Mouse (Mus musculus): Measurements from ENCODE around the gene Psmd9. TPM values are rescaled to one million over a fixed set of nuclear protein-coding genes. Genes with fewer than 3 reads are reported as not detected.

Psmd9 gene
- polyA plus RNA-seq, 1 experiment from 2014 or later = 68.3 TPM

GRCm38 (mm10) chr5:123256841-123257755 is 87.9 kb downstream of the Psmd9 start:
- Histone ChIP-seq H3K9me3 (ENCODE audit: control insufficient read depth, low read length) (no peaks in the 10 kb centered on the region), H3K27me3 (ENCODE audit: control insufficient read depth, insufficient read depth, low read length) (no peaks in the 10 kb centered on the region), H3K27ac (ENCODE audit: low read depth, low read length) (peak overlapping the region; percentile 68; the same call in 1 of the 2 replicates), H3K4me2 (ENCODE audit: low read depth) (peak overlapping the region; percentile 0; the same call in 1 of the 2 replicates), H3K36me3 (ENCODE audit: control insufficient read depth, insufficient read depth, low read length) (no peaks in the 10 kb centered on the region), H3K4me3 (ENCODE audit: low read depth, low read length) (no peak overlapping the region), H3K4me1 (ENCODE audit: control insufficient read depth, insufficient read depth, low read length) (no peaks in the 10 kb centered on the region), H3K9ac (ENCODE audit: low read length) (no peak overlapping the region)
- DNase-seq (ENCODE audit: low spot score) = peak; percentile 58
- no peak for ATAC-seq (ENCODE audit: insufficient read depth, low FRiP score, low TSS enrichment)
- 36% methylated on average over 23 of the region's 23 CpGs for WGBS

- H3K27me3 ChIP-seq (ENCODE audit: control insufficient read depth, insufficient read depth, low read length) = no peaks in the 10 kb centered on the region
- no peak overlapping the region for H3K4me2 ChIP-seq (ENCODE audit: low read depth)
- WGBS = 50% methylated on average over 5 of the region's 5 CpGs
- H3K9ac ChIP-seq (ENCODE audit: low read length) = no peak overlapping the region
- peak; percentile 38 for DNase-seq (ENCODE audit: low spot score)
- H3K27ac ChIP-seq (ENCODE audit: low read depth, low read length) = no peak overlapping the region
- H3K36me3 ChIP-seq (ENCODE audit: control insufficient read depth, insufficient read depth, low read length) = no peaks in the 10 kb centered on the region
- no peak overlapping the region for H3K4me3 ChIP-seq (ENCODE audit: low read depth, low read length)
- H3K9me3 ChIP-seq (ENCODE audit: control insufficient read depth, low read length) = no peaks in the 10 kb centered on the region
- no peak for ATAC-seq (ENCODE audit: insufficient read depth, low FRiP score, low TSS enrichment)
- no peaks in the 10 kb centered on the region for H3K4me1 ChIP-seq (ENCODE audit: control insufficient read depth, insufficient read depth, low read length)
These were observed 89.8 kb downstream of the Psmd9 start for GRCm38 (mm10) chr5:123258990-123259389.

DNA sequence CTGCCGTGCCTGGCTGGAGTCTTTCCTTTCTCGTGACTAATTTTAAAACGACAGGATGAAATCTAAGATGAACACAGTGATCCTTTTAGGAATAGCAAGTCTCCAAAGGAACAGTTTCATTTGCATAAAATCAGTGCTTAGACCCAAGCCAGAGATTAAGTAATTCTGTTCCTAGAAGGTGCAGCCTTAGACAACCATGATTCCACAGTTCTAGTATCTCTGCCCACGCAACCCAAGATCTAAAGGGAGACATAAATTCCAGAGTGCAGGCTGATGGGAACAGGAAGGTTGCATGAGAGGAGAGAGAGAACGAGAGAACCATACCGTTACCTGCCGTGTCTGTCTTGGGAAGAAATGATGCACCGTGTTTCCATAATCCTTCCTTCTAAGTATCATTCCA is 91.5 kb downstream of the Psmd9 start:
- 74% methylated on average over 8 of the region's 8 CpGs for WGBS
- no peaks in the 10 kb centered on the region for H3K9me3 ChIP-seq (ENCODE audit: control insufficient read depth, low read length)
- DNase-seq (ENCODE audit: low spot score) = no peak

GRCm38 (mm10) chr5:123266909-123267308 is 97.7 kb downstream of the Psmd9 start:
- no peak overlapping the region for H3K27ac ChIP-seq (ENCODE audit: low read depth, low read length)
- no peaks in the 10 kb centered on the region for H3K9me3 ChIP-seq (ENCODE audit: control insufficient read depth, low read length)
- no peak overlapping the region for H3K4me3 ChIP-seq (ENCODE audit: low read depth, low read length)
- DNase-seq (ENCODE audit: low spot score) (no peak), ATAC-seq (ENCODE audit: insufficient read depth, low FRiP score, low TSS enrichment) (no peak)
- H3K9ac ChIP-seq (ENCODE audit: low read length) = no peak overlapping the region
- no peaks in the 10 kb centered on the region for H3K27me3 ChIP-seq (ENCODE audit: control insufficient read depth, insufficient read depth, low read length)
- H3K4me1 ChIP-seq (ENCODE audit: control insufficient read depth, insufficient read depth, low read length) = no peaks in the 10 kb centered on the region
- 92% methylated on average over 3 of the region's 3 CpGs for WGBS
- no peak overlapping the region for H3K4me2 ChIP-seq (ENCODE audit: low read depth)
- H3K36me3 ChIP-seq (ENCODE audit: control insufficient read depth, insufficient read depth, low read length) = no peaks in the 10 kb centered on the region

More for the DNA sequence above, 91.5 kb downstream of the Psmd9 start:
- Histone ChIP-seq H3K27ac (ENCODE audit: low read depth, low read length) (no peak overlapping the region), H3K4me1 (ENCODE audit: control insufficient read depth, insufficient read depth, low read length) (no peaks in the 10 kb centered on the region), H3K27me3 (ENCODE audit: control insufficient read depth, insufficient read depth, low read length) (no peaks in the 10 kb centered on the region), H3K4me2 (ENCODE audit: low read depth) (no peak overlapping the region), H3K36me3 (ENCODE audit: control insufficient read depth, insufficient read depth, low read length) (no peaks in the 10 kb centered on the region), H3K4me3 (ENCODE audit: low read depth, low read length) (no peak overlapping the region), H3K9ac (ENCODE audit: low read length) (no peak overlapping the region)
- ATAC-seq (ENCODE audit: insufficient read depth, low FRiP score, low TSS enrichment) = no peak

DNA sequence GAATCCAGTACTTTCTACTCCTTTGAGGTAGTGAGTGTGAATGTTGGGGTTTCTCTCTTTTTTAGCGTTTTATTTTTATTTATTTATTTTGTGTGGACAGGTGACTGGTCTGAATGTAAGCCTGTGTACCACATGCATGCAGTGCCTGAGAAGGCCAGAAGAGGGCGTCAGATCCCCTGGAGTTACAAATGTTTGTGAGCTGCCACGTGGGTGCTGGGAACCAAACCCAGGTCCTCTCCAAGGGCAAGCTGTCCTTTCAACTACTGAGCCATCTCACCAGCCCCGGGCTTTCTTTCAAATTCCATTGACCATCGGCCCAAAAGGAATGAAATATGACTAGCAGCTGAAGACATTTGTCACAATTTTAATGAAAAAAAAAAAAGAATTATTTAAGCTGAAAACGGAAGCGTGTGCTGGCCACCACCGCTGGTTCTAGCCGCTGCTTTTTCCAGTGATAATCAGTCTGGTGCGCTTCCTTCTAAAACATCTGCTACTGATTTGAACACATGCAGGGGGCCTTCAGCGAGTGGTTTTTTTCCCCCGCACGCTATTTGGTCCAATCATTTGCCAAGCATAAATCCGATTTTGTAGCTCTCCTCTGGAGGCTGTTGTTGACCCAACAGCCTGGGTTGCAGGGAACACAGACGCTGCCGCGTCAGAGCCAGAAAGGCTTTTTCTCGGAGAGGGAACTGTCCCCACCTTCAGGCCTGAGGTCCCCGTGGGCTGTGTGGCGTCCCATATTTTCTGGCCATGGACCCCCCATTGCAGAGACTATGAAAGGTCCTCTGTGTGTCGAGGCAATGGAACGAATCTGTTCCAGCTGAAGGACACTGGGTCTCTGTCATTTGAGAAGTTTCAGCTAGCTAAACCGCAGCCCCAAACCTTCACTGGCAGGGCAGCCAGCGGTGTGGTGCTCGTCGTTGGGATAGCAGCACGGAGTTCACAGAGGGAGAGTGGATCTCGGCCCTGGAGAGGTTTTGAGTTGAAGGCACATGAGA is 99.6 kb downstream of the Psmd9 start:
- H3K9me3 ChIP-seq (ENCODE audit: control insufficient read depth, low read length) = no peaks in the 10 kb centered on the region
- H3K27me3 ChIP-seq (ENCODE audit: control insufficient read depth, insufficient read depth, low read length) = no peaks in the 10 kb centered on the region
- H3K36me3 ChIP-seq (ENCODE audit: control insufficient read depth, insufficient read depth, low read length) = no peaks in the 10 kb centered on the region
- no peaks in the 10 kb centered on the region for H3K4me1 ChIP-seq (ENCODE audit: control insufficient read depth, insufficient read depth, low read length)
- ATAC-seq (ENCODE audit: insufficient read depth, low FRiP score, low TSS enrichment) (no peak), DNase-seq (ENCODE audit: low spot score) (no peak)
- H3K9ac ChIP-seq (ENCODE audit: low read length) = no peak overlapping the region
- no peak overlapping the region for H3K4me2 ChIP-seq (ENCODE audit: low read depth)
- 71% methylated on average over 28 of the region's 28 CpGs for WGBS
- H3K4me3 ChIP-seq (ENCODE audit: low read depth, low read length) = no peak overlapping the region
- H3K27ac ChIP-seq (ENCODE audit: low read depth, low read length) = 0 out of 2 replicates have a peak overlapping the region, but pooled peaks have one; percentile 15

DNA sequence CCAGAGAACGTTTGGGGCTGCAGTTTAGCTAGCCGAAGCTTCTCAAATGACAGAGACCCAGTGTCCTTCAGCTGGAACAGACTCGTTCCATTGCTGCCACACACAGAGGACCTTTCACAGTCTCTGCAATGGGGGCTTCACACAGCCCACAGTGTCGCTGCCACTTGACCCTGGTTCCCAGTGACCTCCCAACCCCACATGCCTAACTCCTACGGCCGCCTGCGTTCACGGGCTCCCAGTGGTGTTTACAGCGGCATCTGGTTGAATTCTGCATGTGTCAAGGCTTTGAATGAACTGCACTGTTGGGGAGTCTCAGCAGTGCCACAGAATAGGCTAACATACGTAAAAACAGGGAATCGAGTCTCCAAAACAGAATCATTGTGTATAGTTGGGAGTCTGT is 101.7 kb downstream of the Psmd9 start:
- Histone ChIP-seq H3K27me3 (ENCODE audit: control insufficient read depth, insufficient read depth, low read length) (no peaks in the 10 kb centered on the region), H3K9ac (ENCODE audit: low read length) (no peak overlapping the region), H3K4me3 (ENCODE audit: low read depth, low read length) (no peak overlapping the region), H3K27ac (ENCODE audit: low read depth, low read length) (no peak overlapping the region), H3K36me3 (ENCODE audit: control insufficient read depth, insufficient read depth, low read length) (no peaks in the 10 kb centered on the region), H3K4me1 (ENCODE audit: control insufficient read depth, insufficient read depth, low read length) (no peaks in the 10 kb centered on the region), H3K9me3 (ENCODE audit: control insufficient read depth, low read length) (no peaks in the 10 kb centered on the region), H3K4me2 (ENCODE audit: low read depth) (no peak overlapping the region)
- peak; percentile 27 for DNase-seq (ENCODE audit: low spot score)
- ATAC-seq (ENCODE audit: insufficient read depth, low FRiP score, low TSS enrichment) = no peak
- 67% methylated on average over 11 of the region's 11 CpGs for WGBS

DNA sequence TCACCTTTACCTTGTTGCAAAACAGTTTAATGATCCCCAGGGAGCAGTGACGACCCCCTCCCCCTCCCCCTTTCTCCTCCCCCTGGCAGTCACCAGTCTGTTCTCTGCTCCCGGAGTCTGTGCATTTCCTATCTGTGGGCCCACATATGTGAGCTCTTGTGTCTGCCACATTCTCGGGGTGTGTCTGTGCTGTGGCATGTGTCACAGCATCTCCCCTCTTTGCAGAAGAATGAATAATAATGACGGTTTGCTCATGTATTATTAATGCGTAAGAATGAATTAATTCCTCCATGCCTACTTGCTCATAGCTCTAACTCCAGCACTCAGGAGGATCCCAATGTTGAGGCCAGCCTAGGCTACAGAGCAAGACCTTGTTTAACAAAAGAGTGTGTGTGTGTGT is 103.7 kb downstream of the Psmd9 start:
- H3K4me2 ChIP-seq (ENCODE audit: low read depth) = no peak overlapping the region
- no peaks in the 10 kb centered on the region for H3K4me1 ChIP-seq (ENCODE audit: control insufficient read depth, insufficient read depth, low read length)
- H3K36me3 ChIP-seq (ENCODE audit: control insufficient read depth, insufficient read depth, low read length) = no peaks in the 10 kb centered on the region
- no peak for DNase-seq (ENCODE audit: low spot score)
- H3K4me3 ChIP-seq (ENCODE audit: low read depth, low read length) = no peak overlapping the region
- H3K9me3 ChIP-seq (ENCODE audit: control insufficient read depth, low read length) = no peaks in the 10 kb centered on the region
- no peaks in the 10 kb centered on the region for H3K27me3 ChIP-seq (ENCODE audit: control insufficient read depth, insufficient read depth, low read length)
- no peak for ATAC-seq (ENCODE audit: insufficient read depth, low FRiP score, low TSS enrichment)
- 65% methylated on average over 5 of the region's 5 CpGs for WGBS
- no peak overlapping the region for H3K27ac ChIP-seq (ENCODE audit: low read depth, low read length)
- no peak overlapping the region for H3K9ac ChIP-seq (ENCODE audit: low read length)

- Histone ChIP-seq H3K27me3 (ENCODE audit: control insufficient read depth, insufficient read depth, low read length) (no peaks in the 10 kb centered on the region), H3K4me2 (ENCODE audit: low read depth) (no peak overlapping the region), H3K27ac (ENCODE audit: low read depth, low read length) (no peak overlapping the region), H3K4me1 (ENCODE audit: control insufficient read depth, insufficient read depth, low read length) (no peaks in the 10 kb centered on the region), H3K4me3 (ENCODE audit: low read depth, low read length) (no peak overlapping the region), H3K9ac (ENCODE audit: low read length) (no peak overlapping the region), H3K36me3 (ENCODE audit: control insufficient read depth, insufficient read depth, low read length) (no peaks in the 10 kb centered on the region), H3K9me3 (ENCODE audit: control insufficient read depth, low read length) (no peaks in the 10 kb centered on the region)
- no peak for DNase-seq (ENCODE audit: low spot score)
- ATAC-seq (ENCODE audit: insufficient read depth, low FRiP score, low TSS enrichment) = no peak
- WGBS = 77% methylated on average over 9 of the region's 9 CpGs
These were observed 107.6 kb downstream of the Psmd9 start for GRCm38 (mm10) chr5:123276636-123277341.
